ENCODE assay signal across 18 mouse cellular contexts in the genomic region with DNA sequence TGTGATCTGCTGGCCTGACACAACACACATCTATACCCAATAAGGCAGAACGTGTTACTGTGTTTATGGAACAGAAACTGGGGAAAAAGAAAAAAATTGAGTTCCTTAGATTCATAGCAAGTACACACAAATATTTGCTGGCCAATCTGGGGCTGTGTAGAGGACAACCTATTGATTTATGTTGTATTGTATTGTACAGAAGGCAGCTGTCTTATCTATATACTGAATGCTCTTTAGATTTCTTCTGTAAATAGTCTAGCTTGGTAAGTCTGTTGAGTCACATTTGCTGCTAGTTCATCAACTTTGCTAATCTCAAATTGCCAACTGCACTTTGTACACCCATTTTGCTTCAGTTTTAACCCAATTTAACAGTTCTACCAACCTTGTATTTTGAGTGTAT.
"Had no signal": no experiment of that assay in that cellular context is flagged by ENCODE, and none has a peak within 500 bp of the region (broad histone marks: within the 10 kb centered on the region; RNA-seq: fewer than 3 reads in every experiment).

No protein-coding gene starts in this region.

- H3K4me2 ChIP-seq: liver, embryonic 13.5 days; lung, embryonic 14.5 days; midbrain, embryonic 12.5 days; midbrain, embryonic 15.5 days; neural tube, embryonic 13.5 days had no signal

- H3K36me3 ChIP-seq: limb, embryonic 10.5 days; limb, embryonic 13.5 days; liver, embryonic 13.5 days; midbrain, embryonic 12.5 days; midbrain, embryonic 15.5 days; neural tube, embryonic 13.5 days had no signal

- H3K4me1 ChIP-seq: midbrain, embryonic 12.5 days; midbrain, embryonic 15.5 days; neural tube, embryonic 13.5 days had no signal

- H3K9ac ChIP-seq: limb, embryonic 13.5 days; liver, embryonic 13.5 days; lung, embryonic 14.5 days; midbrain, embryonic 12.5 days; midbrain, embryonic 15.5 days; neural tube, embryonic 13.5 days had no signal

- H3K9me3 ChIP-seq: limb, embryonic 10.5 days; limb, embryonic 13.5 days; liver, embryonic 13.5 days; midbrain, embryonic 12.5 days; midbrain, embryonic 15.5 days; neural tube, embryonic 13.5 days had no signal

- H3K27me3 ChIP-seq: limb, embryonic 13.5 days; liver, embryonic 13.5 days; midbrain, embryonic 12.5 days; midbrain, embryonic 15.5 days; neural tube, embryonic 13.5 days had no signal

- H3K4me3 ChIP-seq: layer of hippocampus, adult 2 months; limb, embryonic 10.5 days; limb, embryonic 13.5 days; liver, embryonic 13.5 days; midbrain, embryonic 12.5 days; midbrain, embryonic 15.5 days; myocyte; neural tube, embryonic 13.5 days had no signal

- DNase-seq: kidney, adult 2 months; kidney, postnatal 25 days; layer of hippocampus, adult 9-11 months; liver, embryonic 13.5 days; lung, embryonic 14.5 days; retina, postnatal 1 day; thymus, adult 18-20 months; thymus, postnatal 36 days had no signal

- H3K27ac ChIP-seq: kidney, postnatal 0 days; layer of hippocampus, adult 2 months; limb, embryonic 13.5 days; macrophage; midbrain, embryonic 12.5 days; midbrain, embryonic 15.5 days; neural tube, embryonic 13.5 days had no signal

- ATAC-seq: lung, postnatal 0 days; midbrain, embryonic 15.5 days had no signal
